Mouse (Mus musculus): ENCODE data around the gene Pdap1.
"Not testable (repeated sequence)": the region's sequence is repeated elsewhere in the genome, so short reads cannot be mapped to it uniquely, and the experiment has no call there.

Gene Pdap1

DNA sequence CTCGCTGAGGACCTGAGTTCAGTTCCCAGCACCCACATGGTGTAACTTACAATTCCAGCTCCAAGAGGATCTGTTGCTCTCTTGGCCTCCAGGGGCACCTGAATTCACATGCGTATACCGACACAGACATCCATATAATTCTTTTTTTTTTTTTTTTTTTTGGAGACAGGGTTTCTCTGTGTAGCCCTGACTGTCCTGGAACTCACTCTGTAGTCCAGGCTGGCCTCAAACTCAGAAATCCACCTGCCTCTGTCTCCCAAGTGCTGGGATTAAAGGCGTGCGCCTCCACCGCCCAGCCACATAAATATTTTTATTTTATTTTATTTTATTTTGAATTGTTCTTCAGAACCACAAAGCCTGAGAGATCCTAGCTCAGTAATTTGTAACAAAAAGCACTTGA lies 56.8 kb downstream of the Pdap1 start:
- in situ Hi-C loops (cut with MboI, MseI) = not testable (repeated sequence)

GRCm38 (mm10) chr5:145081866-145082613 lies 58.0 kb downstream of the Pdap1 start:
- in situ Hi-C loops (cut with MboI, MseI) = no loop called here
